Mouse (Mus musculus) bone marrow, adult 2 months (tissue): ENCODE results near the gene Retreg1.

Experiments used
- CTCF ChIP-seq: fragments of 200-500 bp; IDR thresholded peaks from 2 replicates; pipeline ENCODE4 v1.5.1; 2011; ENCODE audit warnings: low read length, control low read depth; ENCODE audit not compliant: control insufficient read depth, insufficient read depth
- POLR2A ChIP-seq: fragments of 200-500 bp; IDR thresholded peaks from 2 replicates; pipeline ENCODE4 v1.6.1; 2011; ENCODE audit warnings: low read depth, mild to moderate bottlenecking, control low read depth, low read length, borderline replicate concordance; ENCODE audit not compliant: control insufficient read depth

GRCm38 (mm10) chr15:25896783-25897182 lies 53.8 kb downstream of the Retreg1 start:
- no peak for TF ChIP-seq POLR2A
- no peak for TF ChIP-seq CTCF
